Mouse (Mus musculus) gastrocnemius, adult 2 months (tissue): Measurements from ENCODE around the gene Ash1l. TPM values are rescaled to one million over a fixed set of nuclear protein-coding genes. Genes with fewer than 3 reads are reported as not detected.

Experiments
- DNase-seq: peaks from one replicate; pipeline ENCODE4 v3.0.0; 2022
- H3K27ac ChIP-seq: fragments of 200-600 bp; 2 replicates; pipeline ENCODE4 v1.8.1; 2022; ENCODE audit warnings: mild to moderate bottlenecking
- H3K4me3 ChIP-seq: fragments of 200-600 bp; 2 replicates; pipeline ENCODE4 v1.8.1; 2022; ENCODE audit warnings: mild to moderate bottlenecking, moderate library complexity
- CTCF ChIP-seq: fragments of 200-600 bp; IDR thresholded peaks from 2 replicates; pipeline ENCODE4 v1.8.1; 2022; ENCODE audit warnings: antibody characterized with exemption, mild to moderate bottlenecking, moderate library complexity
- intact Hi-C: fragments of 180-260 bp; cut with DNase I; formaldehyde crosslinking; loops from one replicate; pipeline ENCODE4 v1.15.1; 2025
- total RNA-seq, 2 experiments: library from RNA; stranded (reverse); gene quantifications; 2 replicates each; pipeline ENCODE4 v1.2.3; 2021

Gene Ash1l
- total RNA-seq, 2 experiments from 2014 or later, result 34.2 to 35.6 TPM

GRCm38 (mm10) chr3:89102495-89103290 is 152.3 kb downstream of the Ash1l start:
- no peak for TF ChIP-seq CTCF
- Histone ChIP-seq H3K27ac (peak overlapping the region; percentile 64), H3K4me3 (peak overlapping the region; percentile 82)
- intact Hi-C loops, result no loop called here
- no peak for DNase-seq

- DNase-seq, result no peak
- no peak for TF ChIP-seq CTCF
- intact Hi-C loops, result no loop called here
- no peak overlapping the region for H3K4me3 ChIP-seq
- H3K27ac ChIP-seq, result no peak overlapping the region
Observed at GRCm38 (mm10) chr3:89103291-89103595, 152.8 kb downstream of the Ash1l start.

- no peak overlapping the region for H3K27ac ChIP-seq
- no peak for DNase-seq
- TF ChIP-seq CTCF, result no peak
- intact Hi-C loops, result no loop called here
- H3K4me3 ChIP-seq, result no peak overlapping the region
Observed at GRCm38 (mm10) chr3:89106881-89107280, 156.5 kb downstream of the Ash1l start.

GRCm38 (mm10) chr3:89107545-89107944 is 157.1 kb downstream of the Ash1l start:
- DNase-seq, result no peak
- TF ChIP-seq CTCF, result no peak
- intact Hi-C loops, result no loop called here
- Histone ChIP-seq H3K27ac (no peak overlapping the region), H3K4me3 (no peak overlapping the region)

- no peak for TF ChIP-seq CTCF
- Histone ChIP-seq H3K4me3 (no peak overlapping the region), H3K27ac (no peak overlapping the region)
- no peak for DNase-seq
- intact Hi-C loops, result no loop called here
Observed at GRCm38 (mm10) chr3:89108146-89108545, 157.7 kb downstream of the Ash1l start.

GRCm38 (mm10) chr3:89113058-89113457 is 162.6 kb downstream of the Ash1l start:
- no peak for TF ChIP-seq CTCF
- no peak overlapping the region for H3K27ac ChIP-seq
- intact Hi-C loops, result no loop called here
- no peak for DNase-seq
- H3K4me3 ChIP-seq, result no peak overlapping the region

GRCm38 (mm10) chr3:89115522-89115921 is 165.1 kb downstream of the Ash1l start:
- Histone ChIP-seq H3K4me3 (no peak overlapping the region), H3K27ac (no peak overlapping the region)
- intact Hi-C loops, result loop anchor here (1.0 kb wide), 1 partner anchor 101 kb away; no protein-coding TSS in a partner anchor
- no peak for DNase-seq
- TF ChIP-seq CTCF, result peak; percentile 53

- peak overlapping the region; percentile 59 for H3K27ac ChIP-seq
- peak; percentile 67 for DNase-seq
- no peak for TF ChIP-seq CTCF
- H3K4me3 ChIP-seq, result no peak overlapping the region
- intact Hi-C loops, result no loop called here
Observed at GRCm38 (mm10) chr3:89123313-89123712, 172.9 kb downstream of the Ash1l start.

- intact Hi-C loops, result no loop called here
- no peak for DNase-seq
- H3K27ac ChIP-seq, result no peak overlapping the region
- TF ChIP-seq CTCF, result no peak
- no peak overlapping the region for H3K4me3 ChIP-seq
Observed at GRCm38 (mm10) chr3:89124241-89124640, 173.8 kb downstream of the Ash1l start.

GRCm38 (mm10) chr3:89125981-89126380 is 175.6 kb downstream of the Ash1l start:
- Histone ChIP-seq H3K27ac (no peak overlapping the region), H3K4me3 (no peak overlapping the region)
- intact Hi-C loops, result no loop called here
- TF ChIP-seq CTCF, result no peak
- DNase-seq, result no peak

Other genes starting within 250 kb of the Ash1l start
- 10 to 100 TPM; 20.8 to 20.9 TPM for gene Rit1, start 233.8 kb upstream of the Ash1l start, total RNA-seq
- 1 to 10 TPM; 2.7 to 5.2 TPM for gene Syt11, start 175.5 kb upstream of the Ash1l start, total RNA-seq
- 10 to 100 TPM; 14.2 to 15.9 TPM for gene Gon4l, start 115.4 kb upstream of the Ash1l start, total RNA-seq
- gene Msto1, start 36.6 kb upstream of the Ash1l start, total RNA-seq, result 1 to 10 TPM; 7.0 to 8.6 TPM
- gene Dap3, start 559 bp downstream of the Ash1l start, total RNA-seq, result 10 to 100 TPM; 65.5 to 79.9 TPM
- gene Rusc1, start 142.7 kb downstream of the Ash1l start, total RNA-seq, result 10 to 100 TPM; 16.8 to 20.5 TPM
- gene Gm43738, start 150.5 kb downstream of the Ash1l start, total RNA-seq, result not detected
- gene Fdps, start 151.3 kb downstream of the Ash1l start, total RNA-seq, result 10 to 100 TPM; 24.8 to 28.8 TPM
- gene Pklr, start 185.5 kb downstream of the Ash1l start, total RNA-seq, result not detected
- under 1 TPM; 0.31 to 0.43 TPM for gene Hcn3, start 209.6 kb downstream of the Ash1l start, total RNA-seq
- 10 to 100 TPM; 16.0 to 21.4 TPM for gene Clk2, start 214.2 kb downstream of the Ash1l start, total RNA-seq
- 10 to 100 TPM; 37.7 to 39.0 TPM for gene Scamp3, start 226.9 kb downstream of the Ash1l start, total RNA-seq
- gene Fam189b, start 232.5 kb downstream of the Ash1l start, total RNA-seq, result 10 to 100 TPM; 15.8 to 17.2 TPM